Mouse (Mus musculus): ENCODE results near the gene Spata18. TPM values are rescaled to one million over a fixed set of nuclear protein-coding genes. Genes with fewer than 3 reads are reported as not detected.

Gene Spata18
- polyA plus RNA-seq, 1 experiment from 2014 or later: 6.6 TPM

DNA sequence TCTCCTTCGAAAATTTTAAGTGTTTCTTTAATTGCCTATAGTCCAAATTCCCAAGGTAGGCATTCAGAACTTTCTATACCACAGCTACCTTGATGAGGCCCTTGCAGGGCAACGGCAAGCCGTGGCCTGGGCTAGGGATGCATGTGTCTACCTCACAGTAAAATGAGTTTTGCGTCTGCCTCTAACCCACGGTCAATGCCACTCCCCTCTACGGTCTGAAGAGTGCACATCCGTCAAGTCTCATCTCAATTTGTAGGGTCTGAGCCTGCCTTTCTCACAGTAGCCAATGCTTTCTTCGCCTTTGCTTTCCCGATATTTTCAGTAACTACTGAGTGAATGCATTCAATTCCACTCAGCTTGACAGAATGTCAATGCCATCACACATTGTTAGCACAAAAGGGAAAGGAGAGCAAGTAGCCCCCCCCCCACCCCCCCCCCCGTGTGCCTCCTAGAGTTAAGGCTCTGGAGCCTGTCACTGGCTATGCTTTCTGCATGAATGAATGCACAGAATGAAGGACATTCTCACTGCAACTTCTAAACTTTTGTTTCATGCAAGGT lies 20.1 kb upstream of the Spata18 start:
- no peak overlapping the region for H3K27ac ChIP-seq (ENCODE audit: low read length)
- H3K4me1 ChIP-seq (ENCODE audit: insufficient read depth, low read depth, low read length): no peaks in the 10 kb centered on the region
- H3K4me2 ChIP-seq (replicated peaks; ENCODE audit: low read depth, low read length): no peak overlapping the region
- no peak overlapping the region for H3K9ac ChIP-seq (replicated peaks; ENCODE audit: low read depth)
- ATAC-seq (no peak), DNase-seq (ENCODE audit: low spot score) (no peak)
- peaks cover 9% of the 10 kb centered on the region; the same call in 1 of the 2 replicates for H3K36me3 ChIP-seq (ENCODE audit: insufficient read depth, low read length)
- WGBS: 81% methylated on average over 10 of the region's 10 CpGs
- TF ChIP-seq EP300 (IDR thresholded peaks at IDR 0.05): no peak
- no peak for TF ChIP-seq CTCF (IDR thresholded peaks at IDR 0.05)
- peaks cover 3% of the 10 kb centered on the region; the same call in 1 of the 2 replicates for H3K9me3 ChIP-seq (ENCODE audit: low read length)
- no peaks in the 10 kb centered on the region for H3K27me3 ChIP-seq (replicated peaks; ENCODE audit: insufficient read depth, low read length)
- no peak overlapping the region for H3K4me3 ChIP-seq (ENCODE audit: low read depth, low read length)

DNA sequence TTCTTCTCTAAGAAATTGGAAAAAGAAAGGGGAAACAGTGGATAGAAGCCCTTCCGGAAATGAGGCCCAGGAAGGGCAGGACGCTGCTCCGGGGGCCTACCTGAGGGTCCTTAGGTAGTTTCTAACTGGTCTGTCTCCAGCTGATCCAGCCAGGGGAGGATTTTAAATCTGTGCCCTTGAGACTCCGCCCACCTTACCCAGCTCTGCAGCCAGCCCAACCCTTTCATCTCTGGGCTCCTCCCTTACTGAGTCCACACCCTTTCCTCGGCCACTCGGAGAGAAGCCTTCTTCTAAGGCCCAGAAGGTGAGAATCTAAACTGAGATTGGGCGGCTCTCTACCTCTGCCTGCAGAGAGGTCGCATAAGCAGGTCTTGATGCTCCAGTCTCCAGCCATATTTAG lies 18.9 kb upstream of the Spata18 start, which contains the start of gene Lrrc66:
Lrrc66 (minus strand) TSS at position 236 of the 400 bp plus-strand sequence.
- Histone ChIP-seq H3K36me3 (ENCODE audit: insufficient read depth, low read length) (peaks cover 9% of the 10 kb centered on the region; the same call in 1 of the 2 replicates), H3K4me2 (replicated peaks; ENCODE audit: low read depth, low read length) (no peak within 1 kb of the TSS), H3K9ac (replicated peaks; ENCODE audit: low read depth) (no peak within 1 kb of the TSS), H3K9me3 (ENCODE audit: low read length) (peaks cover 3% of the 10 kb centered on the region; the same call in 1 of the 2 replicates), H3K27me3 (replicated peaks; ENCODE audit: insufficient read depth, low read length) (no peaks in the 10 kb centered on the region), H3K4me1 (ENCODE audit: insufficient read depth, low read depth, low read length) (no peaks in the 10 kb centered on the region), H3K4me3 (ENCODE audit: low read depth, low read length) (no peak within 1 kb of the TSS), H3K27ac (ENCODE audit: low read length) (no peak within 1 kb of the TSS)
- DNase-seq (ENCODE audit: low spot score): no peak
- 64% methylated on average over 8 of the region's 8 CpGs for WGBS
- no peak for TF ChIP-seq EP300 (IDR thresholded peaks at IDR 0.05)
- no peak for TF ChIP-seq CTCF (IDR thresholded peaks at IDR 0.05)
- ATAC-seq: no peak

- ATAC-seq: peak; percentile 21; the same call in 1 of the 2 replicates
- H3K9me3 ChIP-seq (ENCODE audit: low read length): peaks cover 3% of the 10 kb centered on the region; the same call in 1 of the 2 replicates
- no peak overlapping the region for H3K4me3 ChIP-seq (ENCODE audit: low read depth, low read length)
- TF ChIP-seq EP300 (IDR thresholded peaks at IDR 0.05) (no peak), CTCF (IDR thresholded peaks at IDR 0.05) (peak; percentile 90)
- peak; percentile 58 for DNase-seq (ENCODE audit: low spot score)
- no peaks in the 10 kb centered on the region for H3K4me1 ChIP-seq (ENCODE audit: insufficient read depth, low read depth, low read length)
- 57% methylated on average over 8 of the region's 8 CpGs for WGBS
- no peak overlapping the region for H3K9ac ChIP-seq (replicated peaks; ENCODE audit: low read depth)
- H3K27me3 ChIP-seq (replicated peaks; ENCODE audit: insufficient read depth, low read length): no peaks in the 10 kb centered on the region
- peaks cover 9% of the 10 kb centered on the region; the same call in 1 of the 2 replicates for H3K36me3 ChIP-seq (ENCODE audit: insufficient read depth, low read length)
- H3K4me2 ChIP-seq (replicated peaks; ENCODE audit: low read depth, low read length): no peak overlapping the region
- H3K27ac ChIP-seq (ENCODE audit: low read length): no peak overlapping the region
These were observed 18.0 kb upstream of the Spata18 start for GRCm38 (mm10) chr5:73633141-73633540.

- Histone ChIP-seq H3K27me3 (replicated peaks; ENCODE audit: insufficient read depth, low read length) (no peaks in the 10 kb centered on the region), H3K4me1 (ENCODE audit: insufficient read depth, low read depth, low read length) (no peaks in the 10 kb centered on the region), H3K9ac (replicated peaks; ENCODE audit: low read depth) (no peak overlapping the region), H3K4me3 (ENCODE audit: low read depth, low read length) (no peak overlapping the region), H3K36me3 (ENCODE audit: insufficient read depth, low read length) (peaks cover 9% of the 10 kb centered on the region; the same call in 1 of the 2 replicates), H3K9me3 (ENCODE audit: low read length) (peaks cover 3% of the 10 kb centered on the region; the same call in 1 of the 2 replicates), H3K27ac (ENCODE audit: low read length) (no peak overlapping the region), H3K4me2 (replicated peaks; ENCODE audit: low read depth, low read length) (no peak overlapping the region)
- DNase-seq (ENCODE audit: low spot score): peak; percentile 88
- ATAC-seq: peak; percentile 56
- TF ChIP-seq CTCF (IDR thresholded peaks at IDR 0.05): peak; percentile 65
- TF ChIP-seq EP300 (IDR thresholded peaks at IDR 0.05): no peak
- WGBS: 45% methylated on average over 8 of the region's 8 CpGs
These were observed 13.7 kb upstream of the Spata18 start for GRCm38 (mm10) chr5:73637337-73638107.

DNA sequence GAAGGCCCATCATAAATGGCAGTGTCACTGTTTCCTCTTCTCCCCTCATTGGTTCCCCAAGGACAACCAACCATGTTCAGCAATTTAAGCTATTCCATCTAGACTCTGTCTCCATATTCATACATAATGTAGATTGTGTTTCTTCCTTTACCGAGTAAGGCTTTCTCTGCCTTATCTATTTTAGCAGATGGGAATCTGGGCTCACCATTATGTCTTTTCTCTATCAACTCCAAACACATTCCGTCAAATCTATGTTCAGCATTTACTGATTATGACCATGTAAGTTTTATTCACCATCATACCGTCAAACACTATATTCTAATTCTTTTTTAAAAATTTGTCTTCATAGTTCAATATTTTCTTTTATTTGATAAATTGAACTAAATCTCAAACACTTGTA lies 10.1 kb upstream of the Spata18 start:
- no peaks in the 10 kb centered on the region for H3K9me3 ChIP-seq (ENCODE audit: low read length)
- no peak overlapping the region for H3K4me2 ChIP-seq (replicated peaks; ENCODE audit: low read depth, low read length)
- no peaks in the 10 kb centered on the region for H3K27me3 ChIP-seq (replicated peaks; ENCODE audit: insufficient read depth, low read length)
- TF ChIP-seq EP300 (IDR thresholded peaks at IDR 0.05) (no peak), CTCF (IDR thresholded peaks at IDR 0.05) (no peak)
- H3K4me3 ChIP-seq (ENCODE audit: low read depth, low read length): no peak overlapping the region
- 88% methylated on average over 3 of the region's 3 CpGs for WGBS
- H3K9ac ChIP-seq (replicated peaks; ENCODE audit: low read depth): no peak overlapping the region
- DNase-seq (ENCODE audit: low spot score) (no peak), ATAC-seq (no peak)
- no peaks in the 10 kb centered on the region for H3K36me3 ChIP-seq (ENCODE audit: insufficient read depth, low read length)
- H3K27ac ChIP-seq (ENCODE audit: low read length): no peak overlapping the region
- no peaks in the 10 kb centered on the region for H3K4me1 ChIP-seq (ENCODE audit: insufficient read depth, low read depth, low read length)

DNA sequence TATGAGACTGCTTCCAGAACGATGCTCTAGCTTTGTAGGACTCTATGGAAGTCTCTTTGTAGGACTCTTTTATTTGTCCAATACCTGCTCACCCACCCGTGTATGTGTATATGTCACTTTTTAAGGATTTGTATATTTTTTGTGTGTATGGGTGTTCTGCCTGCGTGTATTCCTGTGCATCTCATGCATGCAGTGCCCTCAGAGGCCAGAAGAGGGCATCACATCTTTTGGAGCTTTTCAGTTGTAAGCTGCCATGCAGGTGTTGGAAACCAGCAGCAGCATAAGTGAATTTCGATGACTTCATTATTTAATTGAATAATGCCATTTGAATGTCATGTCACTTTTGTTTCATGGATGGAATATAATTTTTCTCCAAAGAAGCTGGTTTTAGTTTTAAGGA lies 9.1 kb upstream of the Spata18 start:
- Histone ChIP-seq H3K27ac (ENCODE audit: low read length) (no peak overlapping the region), H3K9me3 (ENCODE audit: low read length) (no peaks in the 10 kb centered on the region), H3K27me3 (replicated peaks; ENCODE audit: insufficient read depth, low read length) (no peaks in the 10 kb centered on the region), H3K9ac (replicated peaks; ENCODE audit: low read depth) (no peak overlapping the region), H3K36me3 (ENCODE audit: insufficient read depth, low read length) (no peaks in the 10 kb centered on the region), H3K4me1 (ENCODE audit: insufficient read depth, low read depth, low read length) (no peaks in the 10 kb centered on the region; the same call in 1 of the 2 replicates), H3K4me3 (ENCODE audit: low read depth, low read length) (no peak overlapping the region), H3K4me2 (replicated peaks; ENCODE audit: low read depth, low read length) (no peak overlapping the region)
- WGBS: 86% methylated on average over 4 of the region's 4 CpGs
- no peak for ATAC-seq
- no peak for DNase-seq (ENCODE audit: low spot score)
- TF ChIP-seq CTCF (IDR thresholded peaks at IDR 0.05) (peak; percentile 68), EP300 (IDR thresholded peaks at IDR 0.05) (no peak)
